ENCODE assay signal across 17 mouse cellular contexts in the genomic region with DNA sequence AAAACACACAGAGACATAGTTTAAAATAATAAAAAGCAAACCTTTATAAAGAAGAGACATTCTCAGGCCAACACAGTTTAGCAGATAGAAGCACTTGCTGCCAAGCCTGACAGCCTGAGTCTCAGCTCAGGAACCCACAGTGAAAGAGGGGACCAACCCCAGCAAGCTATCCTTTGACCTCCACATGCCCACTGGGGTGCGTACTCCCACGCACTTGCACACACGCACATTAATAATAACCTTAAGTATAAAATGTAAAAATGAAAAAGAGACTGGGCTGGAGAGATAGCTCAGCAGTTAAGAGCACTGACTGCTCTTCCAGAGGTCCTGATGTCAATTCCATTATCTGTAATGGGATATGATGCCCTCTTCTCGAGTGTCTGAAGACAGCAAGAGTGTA. TPM values are rescaled to one million over a fixed set of nuclear protein-coding genes. Genes with fewer than 3 reads are reported as not detected.
DNase-seq lines count a peak whose midpoint lies in the region.
"Not testable (repeated sequence)": the region's sequence is repeated elsewhere in the genome, so short reads cannot be mapped to it uniquely, and the experiment has no call there.
"Had no signal": no experiment of that assay in that cellular context is flagged by ENCODE, and none has a peak within 500 bp of the region (broad histone marks: within the 10 kb centered on the region; RNA-seq: fewer than 3 reads in every experiment).

No protein-coding gene starts in this region.

- peaks cover 83% of the 10 kb centered on the region for H3K9me3 ChIP-seq in forebrain, embryonic 10.5 days
- H3K9me3 ChIP-seq in midbrain, embryonic 10.5 days (replicated peaks): peaks cover 87% of the 10 kb centered on the region

- H3K4me3 ChIP-seq in forebrain, embryonic 10.5 days; midbrain, embryonic 10.5 days: not testable (repeated sequence)

- 73% methylated on average over 4 of the region's 4 CpGs for WGBS in forebrain, embryonic 10.5 days
- 71% methylated on average over 4 of the region's 4 CpGs for WGBS in midbrain, embryonic 10.5 days

- H3K36me3 ChIP-seq in forebrain, embryonic 10.5 days (replicated peaks); midbrain, embryonic 10.5 days: not testable (repeated sequence)

- H3K4me1 ChIP-seq in forebrain, embryonic 10.5 days; midbrain, embryonic 10.5 days: not testable (repeated sequence)

- not testable (repeated sequence) for H3K27me3 ChIP-seq in forebrain, embryonic 10.5 days (ENCODE audit: poor library complexity, severe bottlenecking); midbrain, embryonic 10.5 days (ENCODE audit: low read depth, poor library complexity, severe bottlenecking)

- not testable (repeated sequence) for H3K27ac ChIP-seq in forebrain, embryonic 10.5 days; midbrain, embryonic 10.5 days (replicated peaks)

- peak; percentile 11 for DNase-seq in forebrain, embryonic 10.5 days (ENCODE audit: extremely low spot score, low spot score)
- DNase-seq in gastrocnemius, postnatal 25 days: peak; percentile 2
- peak; percentile 88 for DNase-seq in heart, adult 11 months
- DNase-seq in kidney, adult 11 months: peak; percentile 2
- DNase-seq in midbrain, embryonic 10.5 days (ENCODE audit: low spot score): peak; percentile 9
- peak; percentile 2 for DNase-seq in thymus, postnatal 0 days (ENCODE audit: low spot score)

RNA-seq across cellular contexts. Expression of gene Zfp978, which starts 13.8 kb away (rescaled TPM):
- polyA plus RNA-seq in forebrain, embryonic 10.5 days (2016; fragmentation: Nextera tagmentation; extraction: Ambion mirVana): 0.30 TPM in 1 of 2 replicates, not detected in the other
- not detected for total RNA-seq in gastrocnemius, postnatal 25 days (2021)
- not detected in 2 replicates for polyA plus RNA-seq in midbrain, embryonic 10.5 days (2016; fragmentation: Nextera tagmentation; extraction: Ambion mirVana)
- not detected in 2 replicates for polyA plus RNA-seq in thymus, postnatal 0 days (2015; fragmentation: Nextera tagmentation; extraction: Ambion mirVana)
- total RNA-seq: adrenal gland, postnatal 14 days; forebrain, postnatal 0 days had no signal
- polyA plus RNA-seq: CD4-positive, CD25-positive, alpha-beta regulatory T cell, adult 4 months; cerebellum, adult 2 months; cortical plate, adult 2 months; embryonic facial prominence, embryonic 12.5 days; embryonic facial prominence, embryonic 14.5 days; forebrain, embryonic 13.5 days; forebrain, embryonic 15.5 days; forebrain, postnatal 0 days; G1E had no signal

RNA-seq across cellular contexts. Expression of gene Zfp988, which starts 41.8 kb away (rescaled TPM):
- 0.16 TPM in 1 of 2 replicates, not detected in the other for polyA plus RNA-seq in forebrain, embryonic 10.5 days (2016; fragmentation: Nextera tagmentation; extraction: Ambion mirVana)
- total RNA-seq in gastrocnemius, postnatal 25 days (2021): not detected
- 0.06 and 0.09 TPM in 2 replicates for polyA plus RNA-seq in midbrain, embryonic 10.5 days (2016; fragmentation: Nextera tagmentation; extraction: Ambion mirVana)
- 0.48 and 0.60 TPM in 2 replicates for polyA plus RNA-seq in thymus, postnatal 0 days (2015; fragmentation: Nextera tagmentation; extraction: Ambion mirVana)
- total RNA-seq: CH12.LX; forebrain, postnatal 0 days had no signal
- polyA plus RNA-seq: embryonic facial prominence, embryonic 14.5 days; forebrain, embryonic 13.5 days; forebrain, embryonic 15.5 days; forebrain, postnatal 0 days had no signal

Comparison
In these comparisons a context has a peak if more than half of its experiments do, and no peak if none do; other contexts are left out.
1. DNase-seq: peak in every context shown above with its lines; median percentile 88 in heart, adult 11 months; 11 in forebrain, embryonic 10.5 days; 9 in midbrain, embryonic 10.5 days; 2 in gastrocnemius, postnatal 25 days; 2 in kidney, adult 11 months; 2 in thymus, postnatal 0 days.